Mouse (Mus musculus) liver, embryonic 14.5 days (tissue): Measurements from ENCODE around the gene Yy2.

ENCODE experiments used
- CTCF ChIP-seq: IDR thresholded peaks from 2 replicates; pipeline ENCODE4 v1.5.1; 2016; ENCODE audit warnings: antibody characterized with exemption, low read depth, control low read depth
- EP300 ChIP-seq: IDR thresholded peaks from 2 replicates; pipeline ENCODE4 v1.6.1; 2016; ENCODE audit warnings: antibody characterized with exemption, low read depth

GRCm38 (mm10) chrX:157601450-157601849, 32.7 kb upstream of the Yy2 start:
- TF ChIP-seq CTCF (0 out of 2 replicates have a peak, but pooled peaks have one; percentile 21), EP300 (no peak)
